Mouse (Mus musculus): ENCODE measurements around the gene Fbxo42.

GRCm38 (mm10) chr4:141136126-141136525, 11.6 kb upstream of the Fbxo42 start:
- TF ChIP-seq CTCF (IDR thresholded peaks at IDR 0.05; ENCODE audit: borderline replicate concordance, insufficient read depth, low read length) (no peak), POLR2A (IDR thresholded peaks at IDR 0.05; ENCODE audit: low read depth, low read length) (no peak)
